Mouse (Mus musculus) megakaryocyte progenitor cell, adult 5-6 weeks (primary cell): ENCODE measurements around the gene Arl15. TPM values are rescaled to one million over a fixed set of nuclear protein-coding genes. Genes with fewer than 3 reads are reported as not detected.

Source experiments
- ATAC-seq: replicated peaks from 2 replicates; pipeline ENCODE4 v1.8.0; 2016; ENCODE audit warnings: mild to moderate bottlenecking, moderate TSS enrichment, inconsistent platforms; ENCODE audit not compliant: poor library complexity
- total RNA-seq, 2 experiments: library from RNA; stranded (forward) in 1 of 2; stranded (reverse) in 1 of 2; fragments of 157-497, 149-512 nt in 1 of 2; fragments of 200-1000 nt in 1 of 2; gene quantifications; 2 replicates each; pipeline versions ENCODE4 v1.2.3 to v1.2.4; 2015 to 2017

The Arl15 gene
- total RNA-seq, 2 experiments from 2014 or later: 14.9 to 17.5 TPM

GRCm38 (mm10) chr13:113842411-113843309, 48.4 kb downstream of the Arl15 start:
- ATAC-seq: peak; percentile 17

DNA sequence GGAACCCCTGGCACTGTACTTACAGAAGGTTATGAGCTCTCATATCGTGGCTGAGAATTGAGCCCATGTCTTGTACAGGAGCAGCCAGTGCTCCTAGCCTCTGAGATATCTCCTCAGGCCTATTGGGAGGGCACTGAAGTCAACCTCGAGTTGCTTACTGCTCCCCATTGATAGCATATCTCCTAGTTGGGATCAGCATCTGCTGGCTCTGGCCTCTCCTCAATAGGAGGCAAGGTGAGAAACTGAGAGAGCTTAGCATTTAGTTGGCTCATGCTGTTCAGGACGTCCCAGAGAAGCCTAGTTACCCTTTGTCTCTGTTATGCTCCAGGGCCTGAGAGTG, 49.0 kb downstream of the Arl15 start:
- peak; percentile 88 for ATAC-seq

- peak; percentile 16 for ATAC-seq
Observed at GRCm38 (mm10) chr13:113843901-113844300, 49.6 kb downstream of the Arl15 start.

DNA sequence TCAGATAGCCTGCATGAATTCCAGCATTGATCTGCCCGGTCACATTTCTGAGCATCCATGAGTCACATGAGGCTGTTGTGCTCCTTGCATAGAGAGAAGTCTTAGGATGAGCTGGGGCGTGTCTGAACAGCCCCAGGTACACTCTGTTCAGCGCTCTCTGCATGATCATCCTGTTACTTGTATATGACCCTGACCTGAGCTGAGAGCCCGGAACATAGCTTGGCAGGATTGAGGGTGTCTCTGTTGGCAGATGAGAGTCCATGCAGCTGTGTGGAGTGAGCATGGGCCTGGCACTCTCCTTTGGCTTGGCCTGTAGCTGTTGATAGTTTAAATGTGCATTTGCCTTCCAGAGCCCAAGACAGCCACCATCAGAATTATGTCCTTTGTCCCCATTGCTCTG, 50.4 kb downstream of the Arl15 start:
- ATAC-seq: no peak

GRCm38 (mm10) chr13:113845229-113845628, 50.9 kb downstream of the Arl15 start:
- no peak for ATAC-seq

DNA sequence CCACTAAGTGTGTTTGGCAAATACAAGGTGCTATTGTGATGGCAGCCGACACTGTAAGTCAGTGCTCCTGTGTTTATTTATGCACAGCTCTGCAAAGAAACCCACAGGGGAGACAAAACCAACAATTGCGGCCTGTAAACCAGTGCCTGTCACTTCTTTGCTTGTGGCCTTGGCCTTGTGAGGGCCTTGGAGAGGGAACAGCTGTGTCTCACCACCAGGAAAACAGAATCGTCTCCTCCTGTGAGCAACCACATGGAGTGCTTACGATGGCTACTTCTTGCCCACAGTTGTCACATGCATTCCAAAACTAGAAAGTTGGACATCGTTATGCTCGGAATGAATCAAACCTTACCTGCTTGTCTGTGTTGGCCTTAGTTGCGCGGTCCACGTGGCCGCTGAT, 52.1 kb downstream of the Arl15 start:
- no peak for ATAC-seq

DNA sequence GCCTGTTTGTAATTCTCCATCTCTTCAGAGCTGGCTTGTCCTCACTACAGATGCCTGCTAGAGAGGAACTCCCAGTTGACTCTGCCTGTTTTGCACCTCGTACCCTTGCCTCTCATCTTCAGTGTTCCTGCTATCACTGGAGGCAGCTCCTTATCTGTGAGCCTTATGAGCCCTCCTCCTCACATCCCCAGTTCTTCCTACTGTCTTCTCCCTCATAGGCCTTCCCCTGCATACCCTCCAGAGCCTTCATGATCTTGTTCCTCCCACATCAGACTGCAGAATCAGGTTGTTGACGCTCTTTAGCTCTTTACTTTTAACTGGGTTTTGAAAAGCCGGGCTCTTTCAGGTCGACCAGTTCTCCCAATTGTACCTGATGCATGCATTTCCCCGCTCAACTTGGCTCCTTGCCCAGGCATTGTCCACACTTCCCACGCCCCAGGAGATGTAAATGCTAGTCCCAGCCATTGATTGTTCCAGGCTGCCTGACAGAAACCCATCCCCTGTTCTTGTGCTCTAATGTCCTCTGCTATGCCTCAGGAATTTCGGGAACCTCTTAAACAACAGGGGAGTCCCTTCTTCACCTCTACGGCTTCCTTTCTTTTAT, 56.2 kb downstream of the Arl15 start:
- no peak for ATAC-seq

- no peak for ATAC-seq
Observed at GRCm38 (mm10) chr13:113851602-113852375, 57.5 kb downstream of the Arl15 start.

GRCm38 (mm10) chr13:113852376-113852666, 58.0 kb downstream of the Arl15 start:
- ATAC-seq: peak; percentile 56

DNA sequence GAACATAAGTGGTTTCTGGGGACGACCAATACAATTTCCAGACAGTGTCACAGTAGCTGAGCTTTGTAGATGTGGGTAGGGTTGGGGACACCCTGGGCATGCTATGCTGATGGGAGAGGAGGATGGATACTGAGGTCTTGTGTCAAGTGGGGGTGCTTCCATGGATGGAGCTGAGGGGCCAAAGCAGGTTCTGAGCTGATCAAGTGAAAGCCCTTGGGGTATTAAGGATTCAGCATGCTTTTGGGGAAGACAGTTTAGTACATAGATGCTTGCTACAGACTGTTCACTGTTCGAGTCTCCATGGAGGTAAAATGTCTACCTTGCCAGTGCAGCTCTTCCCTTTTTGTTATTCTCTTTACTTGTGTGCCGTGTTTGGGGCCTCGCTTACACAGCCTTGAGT, 59.8 kb downstream of the Arl15 start:
- ATAC-seq: no peak

GRCm38 (mm10) chr13:113854551-113855312, 60.4 kb downstream of the Arl15 start:
- no peak for ATAC-seq

DNA sequence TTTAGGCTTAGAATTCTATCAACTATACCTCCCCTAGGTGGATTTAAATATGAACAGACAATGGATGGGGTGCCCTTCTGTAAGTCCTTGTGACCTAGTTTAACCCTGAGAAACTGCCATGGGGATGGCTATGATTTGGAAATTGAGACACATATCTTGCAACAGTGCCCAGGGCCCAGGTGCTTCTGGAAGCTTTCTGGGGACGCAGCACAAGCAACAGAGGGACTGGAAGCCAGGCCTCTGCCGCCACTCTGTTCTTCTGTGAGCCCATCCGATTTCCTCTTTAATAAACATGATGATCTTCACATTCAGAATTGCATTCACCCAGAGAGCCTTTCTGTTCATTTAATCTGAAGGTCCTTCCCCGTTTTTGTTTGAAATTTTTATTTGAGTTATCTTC, 62.6 kb downstream of the Arl15 start:
- ATAC-seq: no peak

GRCm38 (mm10) chr13:113858667-113859391, 64.5 kb downstream of the Arl15 start:
- peak; percentile 74 for ATAC-seq

DNA sequence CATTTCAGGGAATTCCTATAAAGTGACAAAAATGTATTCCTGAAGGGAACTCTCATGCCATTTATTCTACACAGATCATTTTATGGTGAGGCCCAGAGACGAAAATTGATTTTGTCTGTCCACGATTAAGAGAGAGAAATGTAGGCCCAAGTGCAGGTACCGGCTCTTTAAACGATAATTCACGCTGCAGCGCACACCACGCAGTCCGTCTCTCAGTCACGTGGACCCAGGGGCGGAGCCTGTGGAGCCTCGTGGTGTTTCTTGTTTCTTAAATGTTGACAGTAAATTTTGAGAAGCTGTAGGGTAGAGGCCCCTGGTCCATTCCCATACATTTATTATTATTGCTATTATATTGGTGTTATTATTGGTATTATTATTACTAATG, 65.1 kb downstream of the Arl15 start:
- peak; percentile 40; the same call in 1 of the 2 replicates for ATAC-seq

- no peak for ATAC-seq
Observed at GRCm38 (mm10) chr13:113860816-113861215, 66.5 kb downstream of the Arl15 start.

DNA sequence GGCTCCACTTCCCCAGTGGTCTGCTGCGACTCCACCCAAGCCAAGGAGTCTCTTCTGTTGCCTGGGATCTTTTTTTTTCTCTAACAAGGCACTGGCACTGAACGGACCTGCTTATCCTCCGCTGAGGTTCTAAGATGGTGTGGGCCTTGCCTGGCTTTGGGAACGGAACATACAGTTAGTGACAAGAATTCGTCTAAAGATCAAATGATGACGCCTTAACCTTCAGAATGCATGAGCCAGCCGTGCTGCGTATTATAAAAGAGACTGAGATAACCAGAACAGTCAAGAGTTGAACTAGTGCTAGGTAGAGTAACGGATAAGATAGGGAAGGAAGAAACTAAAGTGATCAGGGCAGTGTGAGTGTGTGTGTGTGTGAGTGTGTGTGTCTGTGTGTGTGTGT, 66.9 kb downstream of the Arl15 start:
- ATAC-seq: peak; percentile 29

DNA sequence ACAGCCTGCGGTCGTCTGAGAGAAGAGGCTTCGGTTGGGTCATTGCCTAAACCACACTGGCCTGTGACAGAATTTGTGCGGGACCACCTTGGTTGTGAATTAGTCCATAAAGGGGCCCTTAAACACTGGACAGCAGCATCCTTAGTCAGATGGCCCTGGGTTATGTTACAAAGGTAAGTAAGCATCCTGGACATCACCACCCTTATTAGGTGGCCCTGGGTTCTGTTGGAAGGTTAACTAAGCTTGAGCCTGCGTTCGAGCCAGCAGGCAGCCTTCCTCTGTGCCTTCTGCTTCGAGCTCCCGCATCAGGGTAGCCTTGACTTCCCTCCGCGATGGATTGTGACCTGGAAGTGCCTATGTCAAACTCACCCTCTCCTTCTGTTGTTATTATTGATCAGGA, 68.6 kb downstream of the Arl15 start:
- ATAC-seq: no peak

DNA sequence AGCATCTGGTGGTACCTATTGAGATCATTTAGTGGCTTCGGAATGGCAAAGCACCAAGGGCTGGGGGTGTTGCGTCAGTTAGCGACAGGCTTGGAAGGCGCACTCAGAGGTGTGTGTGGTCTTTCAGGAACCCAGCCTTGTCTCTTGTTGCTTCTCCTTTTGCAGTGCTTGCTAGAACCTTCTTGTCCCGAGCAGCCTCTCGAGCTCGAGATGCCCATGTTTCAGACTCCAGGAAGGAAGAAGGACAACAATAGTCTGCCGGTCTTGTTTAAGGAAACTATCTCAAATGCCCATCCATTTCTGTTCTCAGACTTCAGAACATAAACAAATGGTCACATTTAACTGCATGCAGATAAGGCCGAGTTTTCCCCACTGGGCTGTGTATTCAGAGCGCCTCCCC, 69.4 kb downstream of the Arl15 start:
- no peak for ATAC-seq

DNA sequence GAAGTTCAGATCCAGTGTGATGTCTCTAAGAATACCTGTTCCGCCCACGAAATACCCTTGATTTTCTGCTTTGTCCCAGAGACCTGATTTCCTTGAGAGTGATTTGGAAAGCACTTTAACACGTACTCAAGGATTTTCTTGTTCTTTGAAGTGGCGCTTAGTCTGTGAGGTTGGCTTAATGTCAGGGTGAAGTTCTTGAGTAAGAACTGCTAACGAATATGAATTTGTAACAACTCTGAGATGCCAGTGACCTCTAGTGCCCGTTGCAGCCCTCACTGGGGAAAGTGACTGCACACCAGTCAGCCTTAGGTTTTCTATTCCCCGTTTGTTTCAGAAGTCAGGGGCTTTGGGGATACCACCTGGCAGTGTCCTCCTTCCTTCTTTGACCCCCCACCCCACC, 70.0 kb downstream of the Arl15 start:
- ATAC-seq: no peak

DNA sequence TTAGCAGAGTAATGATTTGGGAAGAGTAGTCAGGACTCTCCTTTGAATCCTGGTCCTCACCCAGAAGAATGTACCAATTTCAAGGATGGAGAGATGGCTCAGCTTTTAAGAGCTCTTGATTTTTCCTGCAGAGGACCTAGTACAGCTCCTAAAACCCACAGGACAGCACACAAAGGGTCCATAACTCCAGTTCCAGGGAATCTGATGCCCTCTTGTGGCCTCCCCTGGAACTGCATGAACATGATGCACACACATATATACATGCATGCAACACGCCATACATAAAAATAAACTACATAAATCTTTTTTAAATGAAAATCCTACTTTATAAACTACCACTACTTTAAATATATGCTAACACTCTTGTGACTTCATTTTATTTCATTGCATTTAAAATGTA, 70.6 kb downstream of the Arl15 start:
- ATAC-seq: peak; percentile 51

GRCm38 (mm10) chr13:113865378-113865777, 71.1 kb downstream of the Arl15 start:
- ATAC-seq: peak; percentile 19
